Mouse (Mus musculus): Measurements from ENCODE around the gene Gtf3a.
A peak's percentile ranks its signal among the peaks of the same experiment; 100 is the strongest.
"Not testable (repeated sequence)": the region's sequence is repeated elsewhere in the genome, so short reads cannot be mapped to it uniquely, and the experiment has no call there.

The Gtf3a gene

GRCm38 (mm10) chr5:146939109-146939796, 9.2 kb upstream of the Gtf3a start:
- DNase-seq = no peak

- DNase-seq = peak; percentile 57
These were observed 8.2 kb upstream of the Gtf3a start for GRCm38 (mm10) chr5:146940219-146940618.

DNA sequence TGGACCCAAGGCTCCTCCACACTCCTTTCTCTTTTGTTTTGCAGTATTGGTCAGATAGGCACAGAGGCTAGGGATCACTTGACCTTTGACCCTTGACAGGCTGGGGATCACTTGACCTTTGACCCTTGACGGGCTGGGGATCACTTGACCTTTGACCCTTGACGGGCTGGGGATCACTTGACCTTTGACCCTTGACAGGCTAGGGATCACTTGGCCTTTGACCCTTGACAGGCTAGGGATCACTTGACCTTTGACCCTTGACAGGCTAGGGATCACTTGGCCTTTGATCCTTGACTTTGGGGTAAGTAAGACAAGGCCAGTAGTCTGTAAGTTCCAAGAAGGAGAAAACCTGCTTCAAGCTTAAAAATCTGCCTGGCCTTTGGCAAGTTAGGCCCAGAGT, 6.5 kb upstream of the Gtf3a start:
- not testable (repeated sequence) for DNase-seq

GRCm38 (mm10) chr5:146942965-146943364, 5.5 kb upstream of the Gtf3a start:
- no peak for DNase-seq

- no peak for DNase-seq
These were observed 3.9 kb upstream of the Gtf3a start for GRCm38 (mm10) chr5:146944568-146944967.

DNA sequence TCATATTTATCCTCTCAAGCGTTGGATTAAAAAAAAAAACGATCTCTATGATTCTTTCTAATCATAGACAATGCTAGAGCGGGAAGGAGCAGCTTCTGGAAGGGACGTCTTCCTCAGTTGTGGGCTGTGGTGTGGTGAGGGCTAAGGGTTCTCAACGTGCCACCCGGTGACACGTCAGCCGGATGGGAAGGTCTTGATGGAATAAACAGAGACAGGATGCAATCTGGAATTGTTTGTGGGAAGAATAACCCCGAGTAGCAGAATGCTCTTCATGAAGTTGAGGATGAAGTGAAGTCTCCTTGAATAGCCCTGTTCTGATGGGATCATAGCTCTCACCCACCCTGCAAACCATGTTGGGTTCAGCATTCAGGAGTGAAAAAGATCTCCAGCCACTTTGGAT, 1.8 kb upstream of the Gtf3a start:
- no peak for DNase-seq

GRCm38 (mm10) chr5:146947497-146947896, 960 bp upstream of the Gtf3a start:
- DNase-seq = no peak

DNA sequence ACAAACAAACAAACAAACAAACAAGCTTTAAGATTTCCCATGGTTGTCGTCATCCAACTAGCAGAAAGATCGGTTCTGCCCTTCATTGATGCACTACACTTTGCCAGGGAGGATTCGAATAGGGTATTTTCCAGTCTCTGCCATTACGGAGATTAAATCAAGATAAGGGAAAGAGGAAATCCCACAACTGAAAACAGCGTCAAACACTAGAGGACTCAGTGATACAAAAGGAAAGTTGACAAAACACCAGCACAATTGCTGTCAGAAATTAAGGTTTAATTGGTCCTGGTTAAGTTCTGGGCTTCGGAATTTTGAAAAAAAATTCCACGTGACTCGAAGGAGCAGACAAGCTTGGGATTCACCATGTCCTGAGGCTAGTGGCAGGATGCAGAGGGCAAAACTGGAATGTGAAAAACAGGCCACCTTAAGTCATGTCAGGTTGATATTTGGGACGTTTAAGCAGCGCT, 383 bp upstream of the Gtf3a start:
- no peak for DNase-seq

DNA sequence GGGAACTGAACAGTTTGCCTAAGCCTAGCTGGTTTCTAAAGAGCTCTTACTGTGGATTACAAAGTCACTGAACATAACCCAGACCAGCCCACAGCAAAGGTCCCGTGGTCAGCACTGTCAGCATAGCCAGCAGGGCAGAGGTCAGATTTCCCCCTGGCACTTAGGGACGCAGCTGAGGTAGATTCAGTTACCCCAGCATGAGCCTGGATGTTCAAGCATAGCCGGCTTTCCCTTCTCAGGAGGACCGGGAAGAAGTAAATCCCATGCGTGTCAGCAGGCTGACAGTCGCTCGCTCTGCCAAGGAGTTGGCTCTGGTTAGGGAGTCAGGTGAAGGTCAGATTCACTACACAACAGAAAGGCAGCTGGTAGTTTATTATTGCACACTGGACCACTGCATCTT, 6.1 kb downstream of the Gtf3a start:
- DNase-seq = peak; percentile 53

- no peak for DNase-seq
These were observed 7.2 kb downstream of the Gtf3a start for GRCm38 (mm10) chr5:146955651-146956050.

DNA sequence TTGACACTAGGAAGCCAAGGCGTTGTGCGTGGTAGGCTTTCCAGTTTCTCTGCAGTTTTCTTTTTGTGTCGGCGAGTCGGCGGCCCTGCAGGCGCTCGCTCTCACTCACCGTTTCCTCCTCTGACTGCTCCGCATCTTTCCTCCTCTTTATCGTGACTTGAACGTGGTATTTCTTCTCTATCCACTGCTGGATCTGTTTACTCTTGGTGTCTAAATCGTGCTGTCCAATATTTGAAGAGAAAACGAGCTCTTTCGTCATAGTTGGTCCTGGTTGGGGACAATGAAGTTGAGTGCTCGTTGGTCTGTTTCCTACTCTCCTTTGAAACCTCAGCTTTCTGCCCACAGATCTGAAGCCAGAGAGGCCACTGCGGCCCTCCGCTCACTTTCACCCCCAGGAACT, 8.2 kb downstream of the Gtf3a start:
- DNase-seq = no peak

DNA sequence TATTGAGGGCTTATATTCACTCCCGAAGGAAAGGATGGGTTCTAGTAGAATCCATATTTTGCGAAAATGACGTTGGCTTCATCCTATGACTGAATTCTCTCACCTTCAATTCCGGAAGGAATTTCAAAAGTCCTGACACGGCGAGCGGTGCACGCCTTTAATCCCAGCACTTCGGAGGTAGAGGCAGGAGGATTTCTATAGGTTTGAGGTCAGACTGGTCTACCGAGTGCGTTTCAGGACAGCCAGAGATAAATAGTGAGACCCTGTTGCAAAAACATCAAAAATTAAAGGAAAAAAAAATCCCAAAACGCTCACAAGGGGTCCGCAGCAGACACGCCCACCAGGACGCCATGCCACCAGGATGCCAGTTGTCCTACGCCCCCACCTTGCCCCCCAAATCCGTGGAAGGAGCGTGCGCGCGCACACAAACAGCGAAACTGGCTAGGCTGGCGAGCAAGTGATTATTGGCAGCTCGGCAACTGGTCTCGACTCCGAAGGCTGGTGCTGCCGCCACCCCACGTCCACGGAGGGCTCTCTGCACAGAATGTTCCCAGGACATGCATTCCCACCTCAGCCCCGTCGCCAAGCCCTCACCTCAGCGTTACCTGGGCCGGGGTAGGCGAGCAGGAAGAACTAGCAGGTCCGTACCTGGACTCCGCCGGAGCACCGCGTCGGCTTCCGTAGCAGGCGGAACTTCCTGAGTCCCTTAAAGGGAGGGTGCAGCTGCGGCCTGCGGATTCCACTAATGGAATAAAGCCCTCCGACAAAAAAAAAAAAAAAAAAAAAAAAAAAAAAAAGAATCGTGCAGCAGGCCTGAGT, 14.9 kb downstream of the Gtf3a start, which contains the start of gene Mtif3:
Gene Mtif3 (minus strand): TSS at position 683 of the 819 bp plus-strand sequence.
- peak; percentile 85 for DNase-seq

DNA sequence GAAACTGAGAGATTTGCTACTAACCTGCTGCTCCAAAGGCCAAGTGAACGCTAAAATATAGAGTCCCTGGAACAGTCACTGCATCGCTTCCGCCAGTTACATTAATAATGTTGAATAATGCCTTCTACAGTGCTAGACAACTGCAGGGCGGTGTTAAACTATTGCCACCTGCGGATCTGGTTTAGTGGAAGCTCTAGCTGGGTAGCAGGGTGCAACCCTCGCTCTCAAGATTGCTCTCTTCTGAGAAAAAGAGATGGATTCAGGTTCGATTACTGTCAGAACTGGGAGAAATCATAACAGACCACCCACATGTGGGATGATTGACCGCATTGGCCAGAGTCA, 15.5 kb downstream of the Gtf3a start:
- DNase-seq = no peak

GRCm38 (mm10) chr5:146968695-146969393, 20.4 kb downstream of the Gtf3a start:
- no peak for DNase-seq

- no peak for DNase-seq
These were observed 23.5 kb downstream of the Gtf3a start for GRCm38 (mm10) chr5:146971776-146972561.

DNA sequence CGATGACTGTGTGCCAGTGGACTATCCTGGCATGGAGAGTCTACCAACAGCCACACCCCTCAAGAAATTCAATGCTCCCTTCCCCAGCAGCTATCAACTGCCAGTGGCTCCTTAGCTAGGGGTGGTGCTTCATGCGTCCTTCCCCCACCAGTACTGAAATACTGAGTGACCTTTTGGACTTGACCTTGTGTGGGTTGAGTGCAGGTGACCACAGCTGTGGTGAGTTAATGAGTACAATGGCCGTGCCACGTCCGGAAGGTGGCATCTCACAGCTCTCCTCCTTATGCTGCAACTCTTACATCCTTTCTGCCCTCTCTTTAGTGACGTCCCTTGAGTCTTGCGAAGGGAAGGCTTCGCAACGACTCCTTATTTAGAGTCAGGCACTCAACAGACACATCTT, 24.9 kb downstream of the Gtf3a start:
- DNase-seq = peak; percentile 91

DNA sequence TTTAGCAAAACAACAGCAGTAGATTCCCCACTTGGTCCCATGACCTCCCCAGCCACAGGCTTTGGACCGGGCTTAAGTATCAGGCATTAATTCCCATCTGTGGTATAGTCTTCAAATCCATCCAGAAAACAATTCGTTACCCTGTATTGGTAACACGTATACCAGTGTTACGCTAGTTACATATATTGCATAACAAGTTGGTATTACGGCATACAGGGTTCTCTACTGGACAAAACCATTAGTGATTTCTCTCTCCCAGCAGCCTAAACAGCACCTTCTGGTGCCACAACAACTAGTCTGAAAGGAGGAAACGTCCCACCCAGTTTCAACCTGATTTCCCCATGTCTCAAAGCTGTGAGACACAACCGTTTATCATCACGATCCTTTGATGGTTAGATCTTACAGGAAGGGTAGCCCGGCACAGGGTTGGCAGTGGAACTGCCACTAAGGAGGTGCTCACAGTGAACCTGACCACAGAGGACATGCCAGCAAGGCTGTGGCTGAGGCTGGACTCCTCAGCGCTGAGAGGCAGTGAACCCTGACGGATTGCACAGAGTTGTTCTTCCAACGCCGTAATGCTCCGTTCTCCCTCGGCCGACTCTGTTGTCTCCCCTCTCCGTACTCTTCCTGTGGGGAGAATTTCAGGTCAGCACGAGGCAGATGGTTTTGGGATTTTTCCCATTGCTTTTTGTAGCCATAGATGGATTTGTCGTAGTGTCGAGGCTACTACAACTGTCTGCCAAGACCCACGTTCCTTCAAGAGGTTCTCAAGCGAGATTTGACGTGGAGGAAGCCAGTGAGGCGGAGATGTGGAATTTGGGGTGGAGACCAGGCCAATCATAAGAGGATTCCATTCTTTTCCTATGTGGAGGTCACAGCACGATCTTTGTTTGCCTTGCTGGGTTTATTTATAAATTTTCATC, 25.7 kb downstream of the Gtf3a start:
- DNase-seq = peak; percentile 82

DNA sequence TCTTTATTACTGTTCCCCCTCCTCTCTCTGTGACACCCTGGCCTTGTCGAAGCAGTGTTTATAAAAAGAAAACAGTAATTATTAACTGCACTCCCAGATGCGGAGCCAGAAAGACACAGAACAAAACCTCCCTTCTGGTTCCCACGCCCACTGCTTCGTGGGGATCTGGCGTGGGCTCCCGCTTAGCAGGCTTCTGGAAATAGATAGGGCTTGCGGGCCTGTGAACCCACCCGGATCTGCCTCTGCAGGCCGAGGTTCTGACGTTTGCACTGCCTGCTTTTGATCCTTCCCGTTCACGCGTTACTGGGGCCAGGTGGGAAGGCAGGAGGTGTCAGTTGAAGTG, 26.3 kb downstream of the Gtf3a start:
- peak; percentile 81 for DNase-seq

DNA sequence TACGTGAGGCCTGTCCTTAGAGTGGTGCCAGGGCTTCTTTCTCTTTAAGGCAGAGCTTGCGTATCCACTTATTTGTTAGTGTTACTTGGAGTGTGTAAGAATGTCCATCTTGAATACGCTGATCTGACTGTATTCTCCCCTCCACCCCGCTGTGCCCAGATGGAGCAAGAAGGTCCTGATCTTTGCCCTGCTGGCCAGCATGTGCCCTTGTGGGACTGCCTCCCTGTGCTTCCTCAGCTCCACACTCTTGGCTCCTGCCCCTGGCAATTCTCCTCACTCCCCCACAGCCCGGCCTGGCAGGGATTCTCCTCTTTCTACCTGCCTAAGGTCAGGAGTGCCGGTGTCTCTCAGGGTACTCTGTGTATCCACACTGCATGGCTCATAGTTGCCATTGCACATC, 32.9 kb downstream of the Gtf3a start:
- peak; percentile 87 for DNase-seq

DNA sequence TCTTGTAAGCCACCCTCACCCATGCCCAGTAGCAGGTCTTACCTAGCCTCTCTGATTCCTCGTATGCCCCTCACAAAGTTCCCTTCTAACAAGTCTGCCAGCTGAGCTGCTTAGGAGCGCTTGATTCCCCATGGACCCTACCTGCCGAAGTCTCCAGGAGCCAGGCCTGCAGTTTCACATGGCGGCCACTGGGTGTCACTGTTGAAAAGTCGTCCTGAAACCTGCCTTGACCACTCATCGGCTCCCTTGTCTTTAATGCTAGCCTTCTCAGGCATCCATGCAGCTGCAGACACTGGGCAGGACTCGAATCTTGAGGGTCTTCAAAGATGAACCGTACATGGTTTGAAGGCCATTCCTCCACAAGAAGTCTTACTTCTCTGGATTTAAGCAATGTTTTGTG, 34.8 kb downstream of the Gtf3a start:
- peak; percentile 71 for DNase-seq

- no peak for DNase-seq
These were observed 37.4 kb downstream of the Gtf3a start for GRCm38 (mm10) chr5:146985725-146986433.
